Mouse (Mus musculus) bone marrow macrophage, adult 2 months (primary cell): ENCODE measurements at regions not wholly inside any gene's neighbourhood (a gene's known extent, or its start where the extent isn't known, plus 50 kb on each side); places are given as distances from the start of the nearest gene placed in this dataset.

Experiments
- H3K27ac ChIP-seq: 2 replicates; pipeline ENCODE4 v1.5.1; 2012; ENCODE audit warnings: low read depth, low read length; ENCODE audit not compliant: insufficient read depth
- H3K4me1 ChIP-seq: 2 replicates; pipeline ENCODE4 v1.6.1; 2012; ENCODE audit warnings: low read length; ENCODE audit not compliant: control insufficient read depth, insufficient read depth
- H3K4me3 ChIP-seq: 2 replicates; pipeline ENCODE4 v1.5.1; 2012; ENCODE audit warnings: mild to moderate bottlenecking, low read length, moderate library complexity; ENCODE audit not compliant: insufficient read depth
- CTCF ChIP-seq: IDR thresholded peaks from 2 replicates; pipeline ENCODE4 v1.5.1; 2012; ENCODE audit warnings: low read depth, mild to moderate bottlenecking, low read length, moderate library complexity
- POLR2A ChIP-seq: IDR thresholded peaks from 2 replicates; pipeline ENCODE4 v1.6.1; 2012; ENCODE audit warnings: mild to moderate bottlenecking, low read depth, low read length, borderline replicate concordance

DNA sequence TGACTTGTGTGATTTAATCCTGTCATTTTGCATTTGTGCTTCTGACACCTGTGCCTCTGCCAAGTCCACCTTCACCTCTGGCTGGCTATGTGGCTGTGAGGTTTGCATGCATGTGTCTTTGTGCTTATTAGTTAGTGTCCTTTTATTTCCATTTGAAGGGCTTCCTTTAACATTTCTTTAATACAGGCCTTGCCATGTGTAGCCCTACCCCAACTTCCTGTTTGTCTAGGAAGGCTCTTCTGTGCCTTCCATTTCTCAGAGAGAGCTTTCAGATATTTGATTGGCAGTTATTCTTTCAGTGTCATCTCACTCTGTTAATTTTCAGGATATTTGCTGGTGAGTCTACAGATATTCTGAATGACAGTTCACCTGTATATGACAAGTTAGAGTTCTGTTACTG is 1302.0 kb upstream of the A1bg start:
- Histone ChIP-seq H3K27ac (peak overlapping the region; percentile 44), H3K4me3 (no peak overlapping the region), H3K4me1 (peaks cover 49% of the 10 kb centered on the region)
- no peak for TF ChIP-seq CTCF
- TF ChIP-seq POLR2A, result no peak

DNA sequence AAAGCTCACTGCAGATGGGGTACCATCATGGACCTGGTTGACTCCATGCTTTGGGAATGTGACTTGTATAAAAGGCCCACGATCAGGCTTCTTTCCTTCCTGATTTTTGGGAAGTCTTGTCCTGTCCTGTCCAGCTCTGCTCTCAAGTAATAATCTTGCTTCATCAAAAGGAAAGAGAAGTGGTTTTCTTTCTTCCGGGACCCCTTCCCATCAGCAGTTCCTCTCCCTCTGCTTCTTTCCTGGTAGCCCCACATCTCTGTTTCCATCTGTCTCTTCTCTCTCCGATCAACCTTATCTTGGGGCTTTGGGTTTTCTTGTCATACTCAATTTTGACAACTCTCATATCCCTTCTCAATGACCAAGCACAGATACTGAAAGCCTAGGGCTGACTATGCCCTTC is 1301.4 kb upstream of the A1bg start:
- H3K4me1 ChIP-seq, result peaks cover 50% of the 10 kb centered on the region
- TF ChIP-seq CTCF, result no peak
- TF ChIP-seq POLR2A, result no peak
- H3K4me3 ChIP-seq, result no peak overlapping the region
- H3K27ac ChIP-seq, result no peak overlapping the region

DNA sequence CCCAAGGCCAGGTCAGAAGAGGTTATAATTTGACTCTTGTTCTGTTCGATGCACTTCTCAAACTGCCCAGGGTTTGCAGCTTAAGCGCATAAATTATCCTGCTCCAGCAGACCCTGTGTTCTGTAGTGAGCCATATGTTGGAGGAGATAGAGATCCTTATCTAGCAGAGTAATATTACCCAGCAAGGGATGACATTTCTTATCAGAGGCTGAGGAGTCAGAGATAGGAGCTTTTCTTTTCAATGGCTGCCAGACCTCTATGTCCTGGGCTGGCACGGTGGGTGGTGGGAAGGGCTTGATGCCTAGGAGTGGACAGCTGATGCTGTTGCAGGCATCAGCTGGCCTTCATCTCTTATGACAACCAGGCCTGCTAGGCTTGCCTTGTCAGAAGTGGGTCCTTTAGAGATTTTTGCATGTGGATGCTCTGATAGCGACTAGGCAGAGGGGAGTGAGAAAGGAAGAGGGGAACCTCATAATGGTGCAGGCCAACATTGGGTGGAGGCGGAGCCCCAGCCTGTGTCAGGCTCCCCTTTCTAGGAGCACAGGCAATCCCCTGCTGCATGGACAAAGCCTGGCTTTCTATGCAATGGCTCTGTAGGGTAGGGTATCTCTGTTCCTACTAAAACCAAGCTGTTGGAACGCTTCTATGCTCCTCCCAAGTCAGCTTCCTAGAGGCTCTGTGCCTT is 1300.5 kb upstream of the A1bg start:
- Histone ChIP-seq H3K4me1 (peaks cover 50% of the 10 kb centered on the region), H3K4me3 (no peak overlapping the region), H3K27ac (no peak overlapping the region)
- TF ChIP-seq CTCF, result no peak
- no peak for TF ChIP-seq POLR2A

DNA sequence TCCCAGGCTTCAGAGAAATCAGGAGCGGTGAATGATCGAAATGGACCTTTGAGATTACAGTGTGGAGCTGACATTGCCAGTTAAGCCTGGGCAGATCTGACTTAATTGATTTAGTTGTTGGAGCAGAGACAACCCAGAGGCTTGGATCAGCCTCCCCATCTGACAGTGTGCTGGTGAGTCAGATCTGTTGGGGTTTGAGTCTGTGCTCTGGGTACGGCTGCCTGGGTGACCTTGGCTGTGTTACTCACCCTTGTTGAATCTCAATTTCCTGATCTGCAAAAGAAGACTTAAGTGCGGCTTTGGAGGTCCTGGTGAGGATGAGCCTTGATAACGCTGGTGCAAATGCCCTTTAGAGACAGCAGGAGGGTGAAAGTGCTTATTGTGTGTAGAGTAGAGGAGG is 1299.9 kb upstream of the A1bg start:
- Histone ChIP-seq H3K4me3 (no peak overlapping the region), H3K27ac (no peak overlapping the region), H3K4me1 (peaks cover 50% of the 10 kb centered on the region)
- TF ChIP-seq POLR2A (no peak), CTCF (no peak)

DNA sequence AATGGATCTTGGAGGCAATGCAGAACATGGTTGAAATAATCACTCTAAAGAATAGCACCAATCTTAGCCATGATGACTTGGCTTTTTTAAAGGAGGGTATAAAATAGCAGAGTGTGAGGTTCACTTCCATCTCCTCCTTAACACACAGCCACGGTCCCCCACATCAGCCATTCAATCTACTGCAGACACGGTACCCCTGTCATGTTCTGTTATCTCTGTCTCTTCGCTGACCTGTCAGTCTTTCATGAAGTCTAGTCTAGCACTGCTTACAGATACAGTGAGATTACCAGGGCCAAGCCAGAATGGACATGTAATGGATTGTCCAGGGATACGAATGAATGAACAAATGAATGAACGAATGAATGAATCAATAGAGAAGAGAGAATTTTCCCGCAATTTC is 1299.4 kb upstream of the A1bg start:
- Histone ChIP-seq H3K4me1 (peaks cover 50% of the 10 kb centered on the region), H3K4me3 (no peak overlapping the region), H3K27ac (no peak overlapping the region)
- no peak for TF ChIP-seq POLR2A
- TF ChIP-seq CTCF, result no peak

DNA sequence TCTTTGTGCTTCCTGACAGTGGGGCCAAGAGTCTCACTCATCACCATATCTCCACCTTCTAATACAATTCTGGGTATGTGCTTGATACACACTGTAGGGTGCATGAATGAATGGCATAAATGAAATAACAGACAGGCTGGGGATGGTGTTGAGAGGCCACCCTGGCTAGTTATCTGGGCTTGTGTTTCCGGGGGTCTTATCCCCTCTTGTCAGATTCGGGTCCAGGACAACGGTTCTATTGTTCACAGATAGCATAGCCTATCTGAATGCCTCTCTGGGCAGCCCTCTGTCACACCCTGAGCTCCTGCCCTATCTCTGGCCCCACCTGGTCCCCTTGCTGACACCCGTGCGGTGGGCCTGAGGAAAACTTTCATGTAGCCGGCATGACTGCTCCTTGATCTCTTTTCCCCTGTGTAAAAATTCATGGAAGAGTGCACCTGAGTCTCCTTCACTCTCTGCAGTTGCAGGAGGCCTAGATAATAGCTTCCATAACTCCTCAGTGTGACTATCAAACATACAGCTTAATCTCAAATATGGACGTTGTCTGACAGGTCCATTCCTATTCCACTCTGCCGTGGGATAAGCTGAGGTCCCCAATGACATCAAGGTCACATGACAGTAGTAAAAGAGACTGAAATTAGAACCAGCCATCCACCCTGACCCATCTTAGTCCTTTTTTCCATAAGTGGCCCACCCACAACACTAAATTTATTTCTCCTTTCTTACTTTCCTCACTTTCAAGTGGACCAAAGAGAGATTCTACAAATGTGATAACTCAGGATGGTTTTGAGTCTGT is 1298.4 kb upstream of the A1bg start:
- peaks cover 58% of the 10 kb centered on the region for H3K4me1 ChIP-seq
- no peak overlapping the region for H3K27ac ChIP-seq
- TF ChIP-seq CTCF (no peak), POLR2A (no peak)
- H3K4me3 ChIP-seq, result no peak overlapping the region

DNA sequence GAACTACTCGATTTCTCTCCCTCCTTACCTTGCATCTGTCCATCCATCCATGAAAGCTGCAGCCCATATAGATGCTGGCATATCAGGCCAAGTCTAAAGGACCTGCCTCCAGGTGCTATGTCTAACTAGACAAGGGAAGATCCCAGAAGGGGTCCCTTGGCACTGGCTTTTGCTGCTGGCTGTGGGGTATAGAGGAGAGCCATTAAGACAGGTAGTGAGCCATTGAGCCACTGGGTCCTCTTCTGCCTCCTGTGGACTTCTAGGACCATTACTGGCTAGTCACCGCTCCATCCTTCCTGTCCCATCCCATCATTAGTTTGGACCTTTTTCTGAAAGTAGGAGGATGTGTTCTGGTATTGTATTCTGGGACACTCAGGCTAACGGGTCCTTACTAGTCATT is 1297.8 kb upstream of the A1bg start:
- Histone ChIP-seq H3K27ac (no peak overlapping the region), H3K4me3 (no peak overlapping the region), H3K4me1 (peaks cover 60% of the 10 kb centered on the region)
- TF ChIP-seq CTCF (no peak), POLR2A (no peak)

DNA sequence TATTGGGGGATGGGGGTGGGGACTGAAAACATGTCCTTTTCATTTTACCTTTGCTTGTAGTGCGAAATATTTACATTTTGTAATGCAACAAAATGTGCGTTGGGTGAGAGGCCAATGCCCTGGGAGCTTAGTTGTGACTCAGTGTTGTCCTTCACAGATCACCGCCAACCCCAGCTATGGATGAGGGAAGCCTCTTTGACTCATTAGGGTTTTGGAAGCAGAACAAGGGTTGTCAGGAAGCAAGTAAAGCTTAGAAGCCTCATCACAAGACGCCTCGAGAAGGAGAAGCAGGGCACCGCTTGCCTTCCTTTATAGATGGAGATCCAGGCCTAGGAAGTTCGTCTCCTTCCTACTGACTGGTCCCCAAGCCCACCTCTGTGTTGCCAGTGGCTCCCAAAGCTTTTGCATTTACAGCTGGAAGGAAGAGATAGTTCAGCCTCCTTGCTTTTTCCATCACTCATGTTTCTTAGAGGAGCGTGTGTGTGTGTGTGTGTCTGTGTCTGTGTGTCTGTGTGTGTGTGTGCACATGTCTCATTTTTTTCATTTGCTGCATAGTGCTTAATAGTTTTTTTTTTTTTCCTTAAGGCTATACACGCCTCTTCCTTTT is 1297.2 kb upstream of the A1bg start:
- TF ChIP-seq CTCF (no peak), POLR2A (no peak)
- peaks cover 60% of the 10 kb centered on the region for H3K4me1 ChIP-seq

DNA sequence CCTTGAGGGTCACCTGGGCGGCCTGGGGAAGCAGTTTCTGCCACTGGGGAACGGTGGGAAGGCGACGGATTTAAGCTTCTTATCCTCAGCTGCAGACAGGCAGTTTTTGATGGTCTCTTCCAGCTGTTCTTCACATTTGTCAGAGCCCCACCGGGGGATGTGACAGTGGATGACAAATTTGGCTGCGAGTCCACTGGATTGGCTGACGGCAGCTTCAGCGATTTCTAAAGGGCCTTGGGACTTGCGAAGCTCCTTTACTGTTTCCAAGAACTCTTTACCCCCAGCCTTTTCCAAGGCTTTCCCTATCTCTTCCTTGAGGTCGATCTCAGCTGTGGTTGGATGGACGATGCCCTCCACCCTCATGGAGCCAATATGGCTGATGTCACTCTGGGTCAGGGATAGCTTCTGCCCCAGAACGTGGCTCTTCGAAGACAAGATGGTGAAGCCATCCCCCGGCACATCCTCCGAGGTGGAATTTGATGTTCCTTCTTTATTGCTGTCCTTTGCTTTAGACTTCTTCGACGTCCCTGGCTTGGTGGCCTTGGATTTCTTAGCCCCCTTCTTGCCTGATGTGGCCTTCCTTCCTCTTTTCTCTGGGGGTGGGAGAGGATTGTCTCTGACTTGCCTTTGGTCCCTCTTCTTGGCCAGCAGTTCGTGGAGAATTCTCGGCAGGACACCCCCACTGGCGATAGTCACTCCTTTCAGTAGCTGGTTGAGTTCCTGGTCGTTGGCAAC is 1295.7 kb upstream of the A1bg start:
- H3K27ac ChIP-seq, result no peak overlapping the region
- H3K4me3 ChIP-seq, result no peak overlapping the region
- TF ChIP-seq CTCF (no peak), POLR2A (no peak)
- peaks cover 46% of the 10 kb centered on the region for H3K4me1 ChIP-seq

More for the DNA sequence above, 1297.2 kb upstream of the A1bg start:
- Histone ChIP-seq H3K4me3 (no peak overlapping the region), H3K27ac (no peak overlapping the region)
